Mouse (Mus musculus): ENCODE measurements around the gene Gal3st1. TPM values are rescaled to one million over a fixed set of nuclear protein-coding genes. Genes with fewer than 3 reads are reported as not detected.

Gene Gal3st1
- polyA plus RNA-seq, 1 experiment from 2014 or later: 0.17 TPM

Other genes with a start within 250 kb of the Gal3st1 start
- 0.33 TPM in 2 replicates for gene Osbp2, start 119.7 kb upstream of the Gal3st1 start, polyA plus RNA-seq (2015; fragmentation: Nextera tagmentation; extraction: Ambion mirVana)
- gene 4921536K21Rik, start 88.5 kb upstream of the Gal3st1 start, polyA plus RNA-seq (2015; fragmentation: Nextera tagmentation; extraction: Ambion mirVana): 0.08 and 0.11 TPM in 2 replicates
- 9.7 and 10.7 TPM in 2 replicates for gene Dusp18, start 88.4 kb upstream of the Gal3st1 start, polyA plus RNA-seq (2015; fragmentation: Nextera tagmentation; extraction: Ambion mirVana)
- 4.7 and 4.9 TPM in 2 replicates for gene Slc35e4, start 69.0 kb upstream of the Gal3st1 start, polyA plus RNA-seq (2015; fragmentation: Nextera tagmentation; extraction: Ambion mirVana)
- 67.8 and 69.2 TPM in 2 replicates for gene Tcn2, start 51.5 kb upstream of the Gal3st1 start, polyA plus RNA-seq (2015; fragmentation: Nextera tagmentation; extraction: Ambion mirVana)
- 46.6 and 52.2 TPM in 2 replicates for gene Pes1, start 19.7 kb upstream of the Gal3st1 start, polyA plus RNA-seq (2015; fragmentation: Nextera tagmentation; extraction: Ambion mirVana)
- 0.20 TPM in 1 of 2 replicates, not detected in the other for gene 4930556J24Rik, start 6.9 kb upstream of the Gal3st1 start, polyA plus RNA-seq (2015; fragmentation: Nextera tagmentation; extraction: Ambion mirVana)
- gene Sec14l4, start 47.8 kb downstream of the Gal3st1 start, polyA plus RNA-seq (2015; fragmentation: Nextera tagmentation; extraction: Ambion mirVana): 0.05 TPM in 1 of 2 replicates, not detected in the other
- gene Sec14l3, start 81.2 kb downstream of the Gal3st1 start, polyA plus RNA-seq (2015; fragmentation: Nextera tagmentation; extraction: Ambion mirVana): not detected in 2 replicates
- 20.8 and 28.3 TPM in 2 replicates for gene Mtfp1, start 111.8 kb downstream of the Gal3st1 start, polyA plus RNA-seq (2015; fragmentation: Nextera tagmentation; extraction: Ambion mirVana)
- gene Sec14l2, start 139.8 kb downstream of the Gal3st1 start, polyA plus RNA-seq (2015; fragmentation: Nextera tagmentation; extraction: Ambion mirVana): 0.48 and 1.0 TPM in 2 replicates
- 17.2 and 18.1 TPM in 2 replicates for gene Rnf215, start 151.6 kb downstream of the Gal3st1 start, polyA plus RNA-seq (2015; fragmentation: Nextera tagmentation; extraction: Ambion mirVana)
- 3.5 and 5.1 TPM in 2 replicates for gene Ccdc157, start 176.7 kb downstream of the Gal3st1 start, polyA plus RNA-seq (2015; fragmentation: Nextera tagmentation; extraction: Ambion mirVana)
- 33.3 TPM in 2 replicates for gene Sf3a1, start 176.7 kb downstream of the Gal3st1 start, polyA plus RNA-seq (2015; fragmentation: Nextera tagmentation; extraction: Ambion mirVana)
- 13.6 and 14.0 TPM in 2 replicates for gene Tbc1d10a, start 203.2 kb downstream of the Gal3st1 start, polyA plus RNA-seq (2015; fragmentation: Nextera tagmentation; extraction: Ambion mirVana)
- 3.5 and 4.6 TPM in 2 replicates for gene Castor1, start 234.6 kb downstream of the Gal3st1 start, polyA plus RNA-seq (2015; fragmentation: Nextera tagmentation; extraction: Ambion mirVana)